Mouse (Mus musculus): ENCODE measurements around the gene Tmf1.

Tmf1 gene

GRCm38 (mm10) chr6:97104264-97104852 lies 74.6 kb downstream of the Tmf1 start:
- DNase-seq = no peak
